In the genomic region with DNA sequence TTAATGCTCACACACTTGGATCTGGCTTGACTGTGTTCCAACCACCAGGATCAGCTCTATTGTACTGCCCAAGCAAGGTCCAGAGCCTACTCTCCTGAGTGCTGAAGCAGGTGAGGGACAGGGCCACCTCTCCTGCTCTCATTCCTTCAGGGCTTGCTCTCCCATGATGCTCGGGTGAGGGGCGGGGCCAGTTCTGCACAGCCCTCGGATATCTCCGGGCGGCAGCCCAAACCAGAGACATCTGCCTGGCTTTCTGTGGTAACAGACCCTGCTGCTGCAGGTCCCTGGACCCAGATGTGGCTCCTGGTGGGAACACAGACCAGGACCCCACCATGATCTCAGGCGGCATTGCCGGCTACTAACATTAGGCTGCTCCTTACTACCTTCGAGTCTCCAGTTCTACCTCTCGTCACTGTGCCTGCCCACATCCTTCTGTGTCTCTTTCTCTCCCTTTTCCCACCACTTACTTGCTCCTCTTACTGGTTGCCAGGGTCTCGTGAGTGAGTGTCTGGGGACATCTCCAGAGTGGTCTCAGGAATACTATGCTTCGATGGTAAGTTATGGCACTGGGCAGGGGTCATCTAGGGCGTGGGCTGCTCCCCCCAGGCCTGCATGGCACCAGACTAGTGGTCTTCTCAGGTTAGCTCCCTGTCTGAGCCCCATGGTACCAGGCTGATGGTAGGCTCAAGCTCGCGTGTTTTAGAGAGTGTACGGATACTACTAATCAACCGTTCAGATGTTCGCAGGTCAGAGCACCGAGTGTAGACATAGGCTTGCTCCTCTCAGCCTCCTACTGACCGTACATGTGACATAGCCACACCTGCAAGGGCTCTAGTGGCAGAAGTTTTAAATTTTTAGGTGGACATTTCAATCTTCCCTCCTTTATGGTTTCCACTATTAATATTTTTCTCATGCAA, we compare ENCODE assay signal across 7 mouse cellular contexts. TPM values are rescaled to one million over a fixed set of nuclear protein-coding genes. Genes with fewer than 3 reads are reported as not detected.
DNase-seq lines count a peak whose midpoint lies in the region; ATAC-seq and TF ChIP-seq lines count a peak whose summit lies in the region.

No protein-coding gene starts in this region.

- H3K4me1 ChIP-seq in kidney, adult 2 months (ENCODE audit: control insufficient read depth, insufficient read depth, low read length), result no peaks in the 10 kb centered on the region
- peaks cover 0 to 4% of the 10 kb centered on the region in 2 experiments; a peak in 1 of 4 replicates for H3K4me1 ChIP-seq in MEL (ENCODE audit: control insufficient read depth in 1 of 2, insufficient read depth in 2 of 2, low read length in 2 of 2)
- H3K4me1 ChIP-seq in small intestine, adult 2 months (ENCODE audit: control insufficient read depth, insufficient read depth, insufficient read length, low read length), result 0 out of 2 replicates have a peak, but pooled peaks cover 2% of the 10 kb centered on the region
- no peaks in the 10 kb centered on the region for H3K4me1 ChIP-seq in hindbrain, embryonic 13.5 days (replicated peaks)
- H3K4me1 ChIP-seq in forebrain, embryonic 11.5 days (replicated peaks; ENCODE audit: control insufficient read depth, insufficient read depth, low read length), result no peaks in the 10 kb centered on the region

- no peak for TF ChIP-seq EP300 in MEL (IDR thresholded peaks at IDR 0.05; ENCODE audit: low read depth in 1 of 2, low read length in 2 of 2)

- peak; percentile 15 for DNase-seq in kidney, adult 2 months
- no peak for DNase-seq in kidney, adult 8-10 months
- peak; percentile 85 for DNase-seq in MEL (ENCODE audit: low read depth, low spot score)
- DNase-seq in forebrain, embryonic 11.5 days (ENCODE audit: low spot score), result no peak

- peak overlapping the region; percentile 66 for H3K9ac ChIP-seq in MEL (ENCODE audit: control insufficient read depth, low read depth, low read length, poor library complexity, severe bottlenecking)
- H3K9ac ChIP-seq in hindbrain, embryonic 13.5 days, result no peak overlapping the region
- H3K9ac ChIP-seq in forebrain, embryonic 11.5 days (ENCODE audit: low read length), result no peak overlapping the region

- no peak for TF ChIP-seq CTCF in kidney, adult 2 months (conservative IDR thresholded peaks at IDR 0.05; ENCODE audit: insufficient read depth, insufficient read length, low read depth, low read length)
- peak in 2 of 3 experiments; percentile 14 to 53; a peak in 2 of 6 replicates for TF ChIP-seq CTCF in MEL (IDR thresholded peaks at IDR 0.05 in 2 of 3, conservative IDR thresholded peaks at IDR 0.05 in 1 of 3; ENCODE audit: control insufficient read depth in 1 of 3, insufficient read depth in 1 of 3, low read depth in 2 of 3, low read length in 3 of 3, poor library complexity in 1 of 3, severe bottlenecking in 1 of 3)
- TF ChIP-seq CTCF in small intestine, adult 2 months (IDR thresholded peaks at IDR 0.05; ENCODE audit: extremely low read depth, insufficient read length, insufficient replicate concordance, low read depth, low read length), result no peak

- TF ChIP-seq RAD21 in MEL (IDR thresholded peaks at IDR 0.05; ENCODE audit: low read depth, low read length), result no peak

- no peaks in the 10 kb centered on the region for H3K36me3 ChIP-seq in kidney, adult 2 months (ENCODE audit: control insufficient read depth, insufficient read depth, low read length)
- H3K36me3 ChIP-seq in MEL (ENCODE audit: control insufficient read depth in 1 of 2, insufficient read depth in 2 of 2, low read length in 2 of 2), result peaks cover 0 to 2% of the 10 kb centered on the region in 2 experiments; a peak in 1 of 4 replicates
- peaks cover 7% of the 10 kb centered on the region for H3K36me3 ChIP-seq in small intestine, adult 2 months (ENCODE audit: control insufficient read depth, insufficient read depth, low read length)
- H3K36me3 ChIP-seq in hindbrain, embryonic 13.5 days, result peaks cover 13% of the 10 kb centered on the region
- no peaks in the 10 kb centered on the region for H3K36me3 ChIP-seq in forebrain, embryonic 11.5 days (ENCODE audit: control insufficient read depth, insufficient read depth, low read length)

- no peak overlapping the region for H3K4me2 ChIP-seq in hindbrain, embryonic 13.5 days
- no peak overlapping the region for H3K4me2 ChIP-seq in forebrain, embryonic 11.5 days (ENCODE audit: low read depth, low read length, severe bottlenecking)

- WGBS in kidney, adult 2 months, result 84% methylated on average over 19 of the region's 19 CpGs
- whole genome bisulfite sequencing in small intestine, adult 2 months, result 71% methylated on average over 19 of the region's 19 CpGs
- WGBS in hindbrain, embryonic 13.5 days, result 82% methylated on average over 19 of the region's 19 CpGs
- WGBS in forebrain, embryonic 11.5 days, result 81% methylated on average over 19 of the region's 19 CpGs

- no peak overlapping the region for H3K4me3 ChIP-seq in kidney, adult 2 months (ENCODE audit: insufficient read depth, low read depth, low read length)
- H3K4me3 ChIP-seq in MEL (ENCODE audit: control insufficient read depth in 1 of 2, insufficient read depth in 1 of 2, low read depth in 2 of 2, low read length in 2 of 2), result peak overlapping the region; percentile 66 to 75
- H3K4me3 ChIP-seq in small intestine, adult 2 months (ENCODE audit: low read depth, low read length), result peak overlapping the region; percentile 33
- no peak overlapping the region for H3K4me3 ChIP-seq in hindbrain, embryonic 13.5 days
- no peak overlapping the region for H3K4me3 ChIP-seq in forebrain, embryonic 11.5 days (ENCODE audit: low read depth, low read length)

- no peak for TF ChIP-seq POLR2A in kidney, adult 2 months (IDR thresholded peaks at IDR 0.05; ENCODE audit: low read depth, low read length)
- peak; percentile 58 to 70; a peak in 3 of 4 replicates for TF ChIP-seq POLR2A in MEL (IDR thresholded peaks at IDR 0.05; ENCODE audit: control insufficient read depth in 1 of 2, insufficient read depth in 1 of 2, low read depth in 1 of 2, low read length in 2 of 2, poor library complexity in 1 of 2)
- no peak for TF ChIP-seq POLR2A in small intestine, adult 2 months (IDR thresholded peaks at IDR 0.05; ENCODE audit: low read depth, low read length)

- no peaks in the 10 kb centered on the region for H3K9me3 ChIP-seq in MEL (replicated peaks; ENCODE audit: insufficient read depth, low read length)
- no peaks in the 10 kb centered on the region for H3K9me3 ChIP-seq in hindbrain, embryonic 13.5 days
- no peaks in the 10 kb centered on the region for H3K9me3 ChIP-seq in forebrain, embryonic 11.5 days (ENCODE audit: control insufficient read depth, low read length)

- no peaks in the 10 kb centered on the region for H3K79me2 ChIP-seq in MEL (ENCODE audit: control insufficient read depth, insufficient read depth, low read length, poor library complexity)

- ATAC-seq in erythroid progenitor cell, adult 5-6 weeks (replicated peaks; ENCODE audit: low FRiP score, poor library complexity, severe bottlenecking), result peak; percentile 79
- ATAC-seq in hindbrain, embryonic 13.5 days (ENCODE audit: low FRiP score), result no peak
- ATAC-seq in forebrain, embryonic 11.5 days (replicated peaks; ENCODE audit: low FRiP score), result no peak

- H3K27ac ChIP-seq in kidney, adult 2 months (ENCODE audit: insufficient read depth, low read depth, low read length), result no peak overlapping the region
- peak overlapping the region; percentile 41 for H3K27ac ChIP-seq in MEL (ENCODE audit: control insufficient read depth, low read depth, low read length)
- no peak overlapping the region for H3K27ac ChIP-seq in small intestine, adult 2 months (ENCODE audit: insufficient read depth, low read depth, low read length)
- no peak overlapping the region for H3K27ac ChIP-seq in hindbrain, embryonic 13.5 days
- no peak overlapping the region for H3K27ac ChIP-seq in forebrain, embryonic 11.5 days (ENCODE audit: low read depth, low read length)

- no peaks in the 10 kb centered on the region for H3K27me3 ChIP-seq in kidney, adult 2 months (replicated peaks; ENCODE audit: control insufficient read depth, insufficient read depth, low read length)
- no peaks in the 10 kb centered on the region for H3K27me3 ChIP-seq in MEL (ENCODE audit: control insufficient read depth in 1 of 2, insufficient read depth in 2 of 2, low read length in 2 of 2)
- no peaks in the 10 kb centered on the region for H3K27me3 ChIP-seq in small intestine, adult 2 months (ENCODE audit: control insufficient read depth, insufficient read depth, low read length)
- H3K27me3 ChIP-seq in hindbrain, embryonic 13.5 days, result no peaks in the 10 kb centered on the region
- no peaks in the 10 kb centered on the region for H3K27me3 ChIP-seq in forebrain, embryonic 11.5 days (ENCODE audit: control insufficient read depth, insufficient read depth, low read length)

TF ChIP-seq in MEL, 35 proteins besides CTCF, POLR2A, EP300 and RAD21 (continues in another document):
- peak; percentile 13; the same call in 1 of the 2 replicates for TF ChIP-seq ZMIZ1 (IDR thresholded peaks at IDR 0.05; ENCODE audit: low read depth, low read length)
- no peak for TF ChIP-seq ZC3H11A (IDR thresholded peaks at IDR 0.05; ENCODE audit: low read depth, low read length)
- TF ChIP-seq SMC3 (IDR thresholded peaks at IDR 0.05; ENCODE audit: low read depth, low read length), result peak; percentile 37; the same call in 1 of the 2 replicates
- TF ChIP-seq SIN3A (IDR thresholded peaks at IDR 0.05; ENCODE audit: low read length), result peak; percentile 41
- no peak for TF ChIP-seq POLR2AphosphoS5 (IDR thresholded peaks at IDR 0.05; ENCODE audit: borderline replicate concordance, low read depth, low read length)
- TF ChIP-seq MYC (IDR thresholded peaks at IDR 0.05; ENCODE audit: low read depth, low read length), result no peak
- no peak for TF ChIP-seq CHD2 (IDR thresholded peaks at IDR 0.05; ENCODE audit: low read length)
- TF ChIP-seq POLR2AphosphoS2 (IDR thresholded peaks at IDR 0.05; ENCODE audit: low read length), result peak; percentile 41; the same call in 1 of the 2 replicates
- TF ChIP-seq BHLHE40 (IDR thresholded peaks at IDR 0.05; ENCODE audit: borderline replicate concordance, low read depth, low read length), result no peak
- no peak for TF ChIP-seq ELF1 (IDR thresholded peaks at IDR 0.05; ENCODE audit: low read depth, low read length)
- TF ChIP-seq UBTF (IDR thresholded peaks at IDR 0.05; ENCODE audit: borderline replicate concordance, insufficient read depth, low read depth, low read length), result no peak
- TF ChIP-seq USF1 (IDR thresholded peaks at IDR 0.05; ENCODE audit: low read depth, low read length), result peak; percentile 28; the same call in 1 of the 2 replicates

RNA-seq across cellular contexts. Expression of gene Rbl2, which starts 9.0 kb away (rescaled TPM):
- 38.1 and 38.6 TPM in 2 replicates for polyA plus RNA-seq in kidney, adult 2 months (2012; rRNA removed)
- 2.9 and 4.0 TPM in 2 replicates for total RNA-seq in MEL (2012; rRNA removed)
- polyA plus RNA-seq in MEL (2012; ENCODE audit: insufficient read depth in 1 of 2, insufficient read length in 2 of 2, low read depth in 1 of 2, low replicate concordance in 2 of 2, missing spikeins in 1 of 2), result 1 to 10 TPM in 1 of 2 experiments, not detected in 1; 8.4 TPM
- 24.5 and 28.9 TPM in 2 replicates for total RNA-seq in erythroid progenitor cell, adult 5-6 weeks (2015; ENCODE audit: low replicate concordance)
- 20.0 and 28.2 TPM in 2 replicates for total RNA-seq in erythroid progenitor cell, adult 5-6 weeks (2017; ENCODE audit: low replicate concordance)
- polyA plus RNA-seq in small intestine, adult 2 months (2012; rRNA removed), result 5.4 and 10.3 TPM in 2 replicates
- 19.4 and 20.1 TPM in 2 replicates for polyA plus RNA-seq in hindbrain, embryonic 13.5 days (2015; fragmentation: Nextera tagmentation; extraction: Ambion mirVana)
- 16.3 and 18.4 TPM in 2 replicates for polyA plus RNA-seq in forebrain, embryonic 11.5 days (2014; fragmentation: Nextera tagmentation; extraction: Ambion mirVana)

Comparison
In these comparisons a context has a peak if more than half of its experiments do, and no peak if none do; other contexts are left out.
1. DNase-seq: peak in kidney, adult 2 months (single experiment) and MEL (single experiment); none in kidney, adult 8-10 months (0 of 2) and forebrain, embryonic 11.5 days (single experiment).
2. H3K4me3 ChIP-seq: peak in MEL (2 of 2) and small intestine, adult 2 months (single experiment); none in kidney, adult 2 months (single experiment), hindbrain, embryonic 13.5 days (single experiment) and forebrain, embryonic 11.5 days (single experiment).
3. CTCF ChIP-seq: peak in MEL (2 of 3); none in kidney, adult 2 months (single experiment) and small intestine, adult 2 months (single experiment).
4. POLR2A ChIP-seq: peak in MEL (2 of 2); none in kidney, adult 2 months (single experiment) and small intestine, adult 2 months (single experiment).